Mouse (Mus musculus): ENCODE data around the gene Slc35f3. TPM values are rescaled to one million over a fixed set of nuclear protein-coding genes. Genes with fewer than 3 reads are reported as not detected.
A peak's percentile ranks its signal among the peaks of the same experiment; 100 is the strongest.
"Not testable (repeated sequence)": the region's sequence is repeated elsewhere in the genome, so short reads cannot be mapped to it uniquely, and the experiment has no call there.

The Slc35f3 gene
- total RNA-seq, 2 experiments from 2014 or later = 40.2 to 45.2 TPM

DNA sequence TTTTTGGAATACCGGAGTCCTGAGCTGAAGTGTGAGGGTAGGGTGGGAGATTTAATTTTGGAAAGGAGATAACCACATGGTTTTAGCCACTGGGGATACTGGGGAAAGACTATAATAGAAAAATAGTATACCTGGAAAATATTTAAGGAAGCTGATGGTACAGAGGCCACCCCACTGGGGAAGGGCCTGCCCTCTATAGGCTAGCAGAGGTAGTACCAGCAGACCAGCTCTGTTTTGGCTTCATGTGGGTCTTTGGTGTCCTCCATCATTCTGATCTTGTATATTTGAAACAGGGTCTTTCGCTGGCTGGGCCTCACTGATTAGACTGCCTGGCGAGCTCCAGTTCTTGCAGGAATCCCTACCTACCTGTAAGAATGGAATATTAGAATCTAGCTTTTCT lies 100.0 kb downstream of the Slc35f3 start:
- no peak for DNase-seq (ENCODE audit: low spot score in 2 of 2)

DNA sequence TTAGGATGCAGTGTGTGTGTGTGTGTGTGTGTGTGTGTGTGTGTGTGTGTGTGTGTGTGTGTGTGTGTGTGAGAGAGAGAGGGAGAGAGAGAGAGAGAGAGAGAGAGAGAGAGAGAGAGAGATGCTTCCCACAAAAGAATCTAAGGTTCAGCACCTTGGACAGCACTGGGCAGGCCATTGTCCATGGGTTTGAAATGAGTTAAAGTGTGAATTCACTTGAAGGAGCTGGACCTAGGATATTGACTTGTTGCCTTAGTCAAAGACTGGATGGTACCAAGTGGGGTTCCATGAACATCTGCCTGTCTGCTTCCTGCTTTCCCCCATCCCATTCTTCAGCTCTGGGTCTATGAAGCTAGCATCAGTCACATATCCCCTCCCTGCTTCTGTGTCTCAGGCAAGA lies 106.2 kb downstream of the Slc35f3 start:
- DNase-seq (ENCODE audit: low spot score in 2 of 2) = not testable (repeated sequence)

DNA sequence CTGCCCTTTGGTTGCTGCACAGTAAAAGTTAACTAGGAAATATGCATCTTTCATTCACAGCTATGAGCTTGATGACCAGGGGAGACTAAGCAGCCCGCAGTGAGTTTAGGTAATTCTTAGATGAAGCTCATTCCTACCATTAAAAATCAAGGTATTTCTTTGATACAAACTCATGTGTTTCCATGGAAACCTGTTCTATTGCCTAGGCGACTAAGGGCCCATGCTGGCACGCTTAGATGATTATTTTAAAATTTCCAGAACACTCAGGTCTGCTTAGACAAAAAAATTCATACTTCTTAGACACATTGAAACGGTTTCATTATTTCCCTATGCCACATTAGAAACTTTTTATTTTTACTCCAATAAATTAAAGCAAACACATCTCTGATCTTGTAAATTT lies 106.7 kb downstream of the Slc35f3 start:
- DNase-seq (ENCODE audit: low spot score in 2 of 2) = no peak

DNA sequence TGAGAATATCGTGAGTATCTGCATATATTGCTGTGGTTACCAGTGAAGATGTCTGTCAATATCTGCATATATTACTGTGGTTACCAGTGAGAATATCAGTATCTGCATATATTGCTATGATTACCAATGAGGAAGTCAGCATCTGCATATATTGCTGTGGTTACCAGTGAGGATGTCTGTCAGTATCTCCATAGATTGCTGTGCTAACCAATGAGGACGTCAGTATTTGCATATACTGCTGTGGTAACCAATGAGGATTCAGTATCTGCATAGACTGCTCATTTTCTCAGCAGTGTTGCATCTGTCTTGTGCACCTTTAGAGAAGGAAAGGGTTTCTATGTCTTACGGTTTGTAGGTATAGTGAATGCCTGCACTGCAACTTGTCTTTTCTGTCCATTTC lies 122.5 kb downstream of the Slc35f3 start:
- DNase-seq (ENCODE audit: low spot score in 2 of 2) = no peak

DNA sequence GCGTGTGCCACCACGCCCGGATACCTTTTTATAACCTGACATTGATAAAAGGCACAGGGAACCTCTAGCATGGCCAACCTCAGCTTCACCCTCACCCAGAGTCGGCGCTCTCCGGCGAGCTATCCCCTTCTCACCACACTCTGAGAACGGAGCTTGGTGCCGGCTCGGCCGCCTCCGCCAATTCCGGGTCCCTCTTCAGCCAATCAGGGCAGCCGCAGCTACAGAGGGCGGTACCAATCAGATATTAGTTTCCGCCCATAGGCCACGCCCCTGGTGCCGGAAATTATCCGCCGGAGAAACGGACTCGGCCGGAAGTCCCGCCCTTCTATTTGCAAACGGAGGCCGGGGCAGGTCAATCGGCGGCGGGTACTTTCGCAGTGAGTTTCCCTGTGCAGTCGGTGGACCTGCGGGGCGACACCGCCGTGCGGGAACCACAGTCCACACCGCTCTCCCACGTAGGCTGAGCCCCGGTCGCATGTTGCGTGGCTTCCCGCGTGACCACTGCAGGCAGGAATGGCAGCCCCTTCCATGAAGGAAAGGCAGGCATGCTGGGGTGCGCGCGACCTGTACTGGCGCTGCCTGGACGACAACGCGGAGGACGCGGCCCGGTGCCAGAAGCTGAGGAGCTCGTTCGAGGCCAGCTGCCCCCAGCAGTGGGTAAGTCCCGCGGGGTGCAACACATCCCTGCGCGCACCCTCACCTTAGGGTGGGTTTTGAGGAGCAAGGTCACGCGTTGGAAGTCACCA lies 124.0 kb downstream of the Slc35f3 start, which contains the start of gene Coa6:
TSS of gene Coa6 (plus strand) at position 342 of the 746 bp plus-strand sequence.
- peak; percentile 96 to 98 for DNase-seq (ENCODE audit: low spot score in 2 of 2)

DNA sequence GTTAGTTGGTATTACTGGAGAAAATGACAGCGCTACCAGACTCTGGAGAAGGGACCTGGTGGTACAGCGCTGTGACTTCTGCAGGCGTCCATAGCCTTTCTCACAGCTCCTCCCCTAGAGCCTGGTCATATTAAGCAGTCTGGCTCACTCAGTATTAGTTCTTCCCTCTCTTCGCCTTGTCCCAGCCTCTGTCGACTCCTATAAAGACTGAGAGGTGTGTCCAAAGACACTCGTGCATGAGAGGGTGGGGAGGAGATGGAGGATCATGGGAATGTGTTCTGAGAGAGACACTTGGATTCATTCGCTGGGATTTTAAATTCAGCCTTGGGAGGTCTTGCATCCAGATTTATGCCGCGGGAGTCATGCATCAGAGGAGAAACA lies 124.6 kb downstream of the Slc35f3 start:
- no peak for DNase-seq (ENCODE audit: low spot score in 2 of 2)

DNA sequence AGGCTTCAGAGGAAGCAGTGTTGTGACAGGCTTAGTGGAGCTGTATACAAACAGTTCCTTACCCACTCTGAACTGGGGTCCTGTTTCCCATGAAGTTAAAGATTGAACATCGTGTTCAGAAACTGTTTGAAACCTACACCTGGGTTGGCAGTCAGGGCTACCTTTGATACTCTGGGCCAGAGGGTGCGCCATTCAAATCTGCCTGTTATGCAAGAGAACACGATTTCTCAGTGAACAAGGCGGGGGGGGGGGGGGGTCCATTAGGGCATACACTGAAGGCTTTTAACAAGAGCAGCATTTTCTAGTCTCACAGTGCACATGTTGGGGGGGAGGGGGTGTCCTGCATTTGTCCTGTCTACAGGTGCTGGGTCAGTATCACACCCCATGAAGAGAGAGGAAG lies 125.8 kb downstream of the Slc35f3 start:
- DNase-seq (ENCODE audit: low spot score in 2 of 2) = no peak

DNA sequence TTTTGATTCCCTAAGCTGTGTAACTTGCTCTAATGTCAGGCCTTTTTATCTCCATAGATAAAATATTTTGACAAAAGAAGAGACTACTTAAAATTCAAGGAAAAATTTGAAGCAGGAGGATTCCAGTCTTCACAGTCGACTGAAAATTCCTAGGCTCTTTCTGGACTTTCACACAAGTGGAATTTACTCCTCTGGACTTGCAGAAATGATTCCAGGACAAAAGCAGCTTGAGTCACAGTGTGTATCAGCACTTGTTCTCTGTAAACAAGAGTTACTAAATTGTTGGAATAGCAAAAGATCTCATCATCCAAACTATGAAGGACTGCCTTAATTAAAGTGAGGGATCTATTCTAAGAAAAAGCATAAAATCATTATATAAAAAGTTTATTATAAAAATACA lies 126.6 kb downstream of the Slc35f3 start:
- DNase-seq (ENCODE audit: low spot score in 2 of 2) = no peak

- no peak for DNase-seq (ENCODE audit: low spot score in 2 of 2)
Observed at GRCm38 (mm10) chr8:126429635-126430034, 131.3 kb downstream of the Slc35f3 start.

DNA sequence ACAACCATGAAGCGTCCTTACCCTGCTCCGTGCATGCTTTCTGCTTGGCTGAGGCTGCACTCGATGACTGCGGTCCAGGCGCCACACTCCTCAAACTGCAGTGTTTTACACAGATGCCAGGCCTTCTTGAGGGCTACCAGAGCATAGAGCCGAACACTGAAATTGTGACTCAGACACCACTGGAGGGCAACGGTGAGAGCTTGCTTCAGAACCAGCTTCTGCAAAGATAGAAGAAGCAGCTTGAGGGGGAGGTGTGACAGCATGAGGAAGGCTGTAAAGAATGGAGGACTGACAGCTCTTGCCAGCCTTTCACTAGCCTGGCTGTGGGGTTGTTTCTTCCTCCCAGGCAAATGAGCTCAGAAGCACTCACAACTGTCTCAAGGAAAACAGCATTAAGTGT lies 135.5 kb downstream of the Slc35f3 start:
- DNase-seq (ENCODE audit: low spot score in 2 of 2) = peak; percentile 38 to 50

DNA sequence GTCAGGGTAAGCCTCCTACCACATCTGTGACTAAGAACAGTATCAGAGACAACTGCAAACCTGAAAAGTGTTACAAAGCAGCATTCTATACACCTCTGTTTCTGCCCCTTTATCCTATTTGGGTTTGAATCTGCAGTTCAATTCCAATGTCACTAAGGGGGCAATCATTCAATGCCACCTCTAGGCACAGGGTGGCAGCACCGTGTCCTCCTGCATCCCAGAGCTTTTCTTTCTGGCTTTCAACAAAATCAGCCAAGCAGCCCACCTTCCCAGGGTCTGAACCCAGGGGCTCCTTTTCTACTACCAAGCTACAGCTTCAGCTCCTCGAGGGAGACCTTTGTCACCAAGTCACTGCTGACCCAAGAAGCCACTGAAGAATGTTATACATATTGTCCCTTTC lies 140.6 kb downstream of the Slc35f3 start:
- DNase-seq (ENCODE audit: low spot score in 2 of 2) = no peak

Other genes with a start within 250 kb of the Slc35f3 start
- 10 to 100 TPM; 24.2 to 24.6 TPM for gene Coa6, start 124.0 kb downstream of the Slc35f3 start, total RNA-seq (2021)
- gene Tarbp1, start 176.5 kb downstream of the Slc35f3 start, total RNA-seq (2021) = 1 to 10 TPM; 3.9 to 4.2 TPM

Data from layer of hippocampus, adult 18-20 months (tissue).